In genomic region chr19:46930026-46930425, GRCm38 (mm10) we compare ENCODE assay signal across 20 mouse cellular contexts.
DNase-seq lines count a peak whose midpoint lies in the region; ATAC-seq and TF ChIP-seq lines count a peak whose summit lies in the region.
"Had no signal": no experiment of that assay in that cellular context is flagged by ENCODE, and none has a peak within 500 bp of the region (broad histone marks: within the 10 kb centered on the region; RNA-seq: fewer than 3 reads in every experiment).

No protein-coding gene starts in this region.

- H3K4me2 ChIP-seq in heart, embryonic 14.5 days (ENCODE audit: low read length), result no peak overlapping the region
- H3K4me2 ChIP-seq in kidney, postnatal 0 days (ENCODE audit: low read length), result no peak overlapping the region
- H3K4me2 ChIP-seq: hindbrain, embryonic 15.5 days; limb, embryonic 15.5 days; midbrain, embryonic 11.5 days; neural tube, embryonic 15.5 days had no signal

- H3K4me3 ChIP-seq in heart, embryonic 14.5 days (ENCODE audit: control insufficient read depth in 1 of 2, insufficient read depth in 1 of 2, low read depth in 1 of 2, low read length in 2 of 2), result no peak overlapping the region
- no peak overlapping the region for H3K4me3 ChIP-seq in kidney, postnatal 0 days (replicated peaks; ENCODE audit: low read depth, low read length)
- no peak overlapping the region for H3K4me3 ChIP-seq in brown adipose tissue, adult 24 weeks (ENCODE audit: insufficient read depth, low read depth, low read length)
- H3K4me3 ChIP-seq: hindbrain, embryonic 15.5 days; limb, embryonic 15.5 days; neural tube, embryonic 15.5 days had no signal

- no peak for TF ChIP-seq CTCF in kidney, postnatal 0 days (IDR thresholded peaks at IDR 0.05; ENCODE audit: low read depth)

- H3K27me3 ChIP-seq in heart, embryonic 14.5 days (ENCODE audit: control insufficient read depth, insufficient read depth, low read length), result no peaks in the 10 kb centered on the region
- no peaks in the 10 kb centered on the region for H3K27me3 ChIP-seq in kidney, postnatal 0 days (ENCODE audit: insufficient read depth, low read length)
- H3K27me3 ChIP-seq: hindbrain, embryonic 15.5 days; limb, embryonic 15.5 days; neural tube, embryonic 15.5 days had no signal

- no peak for ATAC-seq in heart, embryonic 14.5 days (ENCODE audit: insufficient number of reproducible peaks, insufficient read depth, low FRiP score, low read depth)
- ATAC-seq in kidney, postnatal 0 days (replicated peaks; ENCODE audit: low FRiP score, low read depth), result no peak
- ATAC-seq: forebrain, postnatal 0 days; lung, postnatal 0 days had no signal

- H3K36me3 ChIP-seq in heart, embryonic 14.5 days (ENCODE audit: control insufficient read depth, insufficient read depth, low read length), result no peaks in the 10 kb centered on the region
- no peaks in the 10 kb centered on the region for H3K36me3 ChIP-seq in kidney, postnatal 0 days (ENCODE audit: insufficient read depth, low read length)
- H3K36me3 ChIP-seq: hindbrain, embryonic 15.5 days; limb, embryonic 15.5 days; neural tube, embryonic 15.5 days had no signal

- peak overlapping the region; percentile 49 to 82 for H3K27ac ChIP-seq in heart, embryonic 14.5 days (replicated peaks in 1 of 2; ENCODE audit: control insufficient read depth in 1 of 2, insufficient read depth in 1 of 2, low read depth in 2 of 2, low read length in 2 of 2)
- H3K27ac ChIP-seq in kidney, postnatal 0 days, result no peak overlapping the region
- peak overlapping the region; percentile 41 for H3K27ac ChIP-seq in brown adipose tissue, adult 24 weeks (replicated peaks; ENCODE audit: low read depth, low read length)
- H3K27ac ChIP-seq: hindbrain, embryonic 15.5 days; liver, embryonic 14.5 days; neural tube, embryonic 15.5 days had no signal

- H3K9me3 ChIP-seq in heart, embryonic 14.5 days (ENCODE audit: control insufficient read depth, low read length), result no peaks in the 10 kb centered on the region
- no peaks in the 10 kb centered on the region for H3K9me3 ChIP-seq in kidney, postnatal 0 days (replicated peaks; ENCODE audit: low read length)
- H3K9me3 ChIP-seq: hindbrain, embryonic 15.5 days; limb, embryonic 15.5 days; neural tube, embryonic 15.5 days had no signal

- 73% methylated on average over 5 of the region's 5 CpGs for WGBS in heart, embryonic 14.5 days
- WGBS in kidney, postnatal 0 days, result 35% methylated on average over 5 of the region's 5 CpGs

- no peak overlapping the region for H3K9ac ChIP-seq in heart, embryonic 14.5 days (ENCODE audit: low read length)
- H3K9ac ChIP-seq in kidney, postnatal 0 days (ENCODE audit: low read depth, low read length), result no peak overlapping the region
- H3K9ac ChIP-seq: forebrain, postnatal 0 days; hindbrain, embryonic 15.5 days; limb, embryonic 15.5 days; liver, embryonic 14.5 days; neural tube, embryonic 15.5 days had no signal

- DNase-seq in heart, postnatal 36 days, result no peak
- peak; percentile 54 for DNase-seq in kidney, postnatal 0 days (ENCODE audit: low spot score)
- DNase-seq in kidney, postnatal 25 days, result no peak
- DNase-seq in 416B (ENCODE audit: low read depth), result peak; percentile 23
- DNase-seq in right cerebral cortex, postnatal 4 days, result no peak
- DNase-seq: adrenal gland, postnatal 36 days; cerebellum, adult 11-12 months; cerebellum, postnatal 10 days; forebrain, postnatal 0 days; kidney, adult 2 months; left cerebral cortex, postnatal 4 days; thymus, adult 18-20 months had no signal

- intact Hi-C loops in heart, postnatal 36 days (cut with DNase I), result no loop called here

- H3K4me1 ChIP-seq in heart, embryonic 14.5 days (ENCODE audit: control insufficient read depth in 2 of 2, insufficient read depth in 2 of 2, low read length in 2 of 2), result peaks cover 8 to 63% of the 10 kb centered on the region in 2 experiments
- 0 out of 2 replicates have a peak, but pooled peaks cover 3% of the 10 kb centered on the region for H3K4me1 ChIP-seq in kidney, postnatal 0 days (replicated peaks; ENCODE audit: insufficient read depth, low read length)
- peaks cover 13% of the 10 kb centered on the region for H3K4me1 ChIP-seq in brown adipose tissue, adult 24 weeks (ENCODE audit: control insufficient read depth, insufficient read depth, insufficient read length, low read length)

Comparison
In these comparisons a context has a peak if more than half of its experiments do, and no peak if none do; other contexts are left out.
1. DNase-seq: peak in kidney, postnatal 0 days (single experiment) and 416B (single experiment); none in heart, postnatal 36 days (0 of 2), kidney, postnatal 25 days (0 of 2) and right cerebral cortex, postnatal 4 days (single experiment).